Mouse (Mus musculus): ENCODE data around the gene Runx3.

Runx3 gene

DNA sequence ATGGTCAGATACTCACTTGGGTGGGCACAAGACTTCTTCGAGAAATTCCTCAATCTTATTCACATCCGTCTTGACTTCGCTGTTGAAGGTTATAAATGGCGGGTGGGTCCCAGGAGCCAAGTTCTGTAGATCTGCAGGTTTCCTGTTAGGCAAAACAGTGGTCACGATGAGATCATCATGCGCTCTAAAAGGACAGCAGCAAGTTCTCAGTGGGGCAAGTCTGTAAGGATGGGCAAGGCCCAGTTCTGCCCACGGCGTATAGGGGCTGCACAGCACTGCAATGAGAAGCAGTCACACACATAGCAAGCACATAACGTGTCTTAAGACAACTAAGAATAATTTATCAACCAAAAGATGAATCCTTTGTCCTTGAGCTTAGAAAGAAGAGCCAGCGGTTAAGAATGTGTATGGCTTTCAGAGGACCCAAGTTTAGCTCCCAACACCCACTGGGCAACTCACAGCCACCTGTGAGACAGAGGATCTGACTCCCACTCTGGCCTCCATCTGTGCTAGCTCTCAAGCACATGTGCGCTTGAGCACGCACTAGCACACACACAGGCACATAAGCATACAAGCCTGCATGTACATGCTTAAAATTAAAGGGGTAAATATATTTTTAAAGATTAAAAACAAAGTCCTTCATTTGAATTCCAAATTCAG is 105.7 kb downstream of the Runx3 start:
- DNase-seq: no peak

All from retina, postnatal 1 day (tissue).